Mouse (Mus musculus): ENCODE measurements around the gene Nsun5. TPM values are rescaled to one million over a fixed set of nuclear protein-coding genes. Genes with fewer than 3 reads are reported as not detected.
A peak's percentile ranks its signal among the peaks of the same experiment; 100 is the strongest.

Nsun5 gene
- polyA plus RNA-seq, 1 experiment from 2014 or later: 24.9 TPM

DNA sequence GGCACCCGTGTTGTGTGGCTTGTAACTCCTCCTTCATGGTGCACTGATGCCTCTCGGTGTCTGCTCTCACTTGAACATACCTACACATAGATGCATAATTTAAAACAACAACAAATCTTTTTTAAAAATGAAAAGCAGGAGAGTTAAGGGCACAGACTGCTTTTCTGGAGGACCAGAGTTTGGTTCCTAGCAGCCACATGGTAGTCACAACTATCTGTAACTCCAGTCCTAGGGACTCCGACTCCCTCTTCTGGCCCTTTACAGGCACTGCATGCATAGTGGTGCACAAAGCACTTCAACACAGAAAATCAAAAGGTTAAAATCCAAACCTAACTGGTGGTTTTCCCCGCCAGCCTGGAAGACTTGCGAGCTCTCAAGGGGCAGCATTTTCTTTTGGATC is 3.8 kb downstream of the Nsun5 start:
- Histone ChIP-seq H3K27me3 (no peaks in the 10 kb centered on the region), H3K36me3 (peaks cover 72% of the 10 kb centered on the region), H3K27ac (no peak overlapping the region), H3K4me3 (replicated peaks) (no peak overlapping the region), H3K9me3 (replicated peaks) (no peaks in the 10 kb centered on the region), H3K4me2 (no peak overlapping the region), H3K9ac (no peak overlapping the region), H3K4me1 (replicated peaks) (peaks cover 21% of the 10 kb centered on the region)
- DNase-seq: no peak
- ATAC-seq (ENCODE audit: low read depth): no peak
- WGBS (ENCODE audit: insufficient replicate concordance): 85% methylated on average over 5 of the region's 5 CpGs

DNA sequence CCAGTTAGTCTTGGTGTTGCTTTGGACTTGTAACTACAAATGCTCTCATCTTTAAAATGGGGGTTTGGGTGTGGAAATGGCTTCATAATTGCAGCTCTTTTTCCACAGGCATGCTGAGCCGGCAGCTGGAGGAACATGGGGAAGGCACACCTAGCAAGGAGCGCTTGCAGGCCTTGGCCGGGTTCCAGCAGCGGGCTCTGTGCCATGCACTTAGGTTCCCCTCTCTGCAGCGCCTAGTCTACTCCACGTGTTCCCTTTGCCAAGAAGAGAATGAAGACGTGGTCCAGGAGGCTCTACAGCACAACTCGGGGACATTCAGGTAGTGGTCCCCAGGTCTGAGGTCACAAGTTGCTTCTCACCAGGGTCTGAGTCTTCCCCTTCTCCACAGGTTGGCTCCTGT is 5.4 kb downstream of the Nsun5 start:
- H3K27me3 ChIP-seq: no peaks in the 10 kb centered on the region
- no peak overlapping the region for H3K4me2 ChIP-seq
- DNase-seq: no peak
- peaks cover 12% of the 10 kb centered on the region for H3K4me1 ChIP-seq (replicated peaks)
- no peak overlapping the region for H3K4me3 ChIP-seq (replicated peaks)
- H3K27ac ChIP-seq: no peak overlapping the region
- WGBS (ENCODE audit: insufficient replicate concordance): 83% methylated on average over 8 of the region's 8 CpGs
- H3K9ac ChIP-seq: no peak overlapping the region
- peaks cover 88% of the 10 kb centered on the region for H3K36me3 ChIP-seq
- ATAC-seq (ENCODE audit: low read depth): no peak
- H3K9me3 ChIP-seq (replicated peaks): no peaks in the 10 kb centered on the region

DNA sequence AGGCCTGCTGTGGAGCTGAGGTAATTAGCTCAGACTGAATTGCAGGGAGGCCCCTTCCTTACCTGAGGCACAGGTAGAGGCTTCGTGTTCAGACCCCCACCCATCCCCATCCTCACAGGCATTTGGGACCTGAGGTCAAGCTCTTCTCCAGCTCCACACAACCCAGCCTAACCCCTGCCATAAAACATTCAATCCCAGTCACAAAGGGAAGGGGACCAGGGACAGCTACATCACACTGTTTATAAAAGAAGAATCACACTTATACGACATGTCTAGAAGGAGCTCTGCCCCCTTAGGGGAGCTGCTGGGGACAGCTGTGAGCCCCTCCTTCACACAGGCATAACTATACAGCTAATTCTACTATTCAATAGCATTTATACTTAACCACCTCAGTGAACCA is 6.6 kb downstream of the Nsun5 start:
- Histone ChIP-seq H3K27ac (no peak overlapping the region), H3K4me2 (no peak overlapping the region), H3K4me1 (replicated peaks) (peaks cover under 1% of the 10 kb centered on the region; the same call in 1 of the 2 replicates), H3K4me3 (replicated peaks) (no peak overlapping the region), H3K27me3 (no peaks in the 10 kb centered on the region), H3K9me3 (replicated peaks) (no peaks in the 10 kb centered on the region), H3K9ac (no peak overlapping the region), H3K36me3 (peaks cover 97% of the 10 kb centered on the region)
- ATAC-seq (ENCODE audit: low read depth) (no peak), DNase-seq (no peak)
- 61% methylated on average over 2 of the region's 2 CpGs for whole genome bisulfite sequencing (ENCODE audit: insufficient replicate concordance)

DNA sequence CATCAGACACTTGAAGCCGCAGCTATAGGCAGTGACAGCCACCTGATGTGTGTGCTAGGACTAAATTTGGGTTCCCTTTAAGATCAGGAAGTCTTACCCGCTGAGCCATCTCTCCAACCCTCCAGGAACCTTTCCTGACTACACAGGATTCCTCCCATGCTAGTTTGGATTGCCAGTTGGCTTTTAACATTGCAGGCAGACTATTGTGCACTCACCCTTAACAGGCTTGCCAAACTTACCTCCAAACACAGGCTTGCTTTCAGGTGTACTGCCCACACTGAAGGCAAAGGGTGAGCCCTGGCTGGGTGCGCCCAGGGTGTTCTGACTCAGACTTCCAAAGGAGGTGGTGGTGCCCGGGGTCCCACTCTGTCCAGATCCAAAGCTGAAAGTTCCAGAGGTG is 10.9 kb downstream of the Nsun5 start:
- Histone ChIP-seq H3K4me2 (no peak overlapping the region), H3K9ac (no peak overlapping the region), H3K27ac (no peak overlapping the region), H3K27me3 (no peaks in the 10 kb centered on the region), H3K9me3 (replicated peaks) (no peaks in the 10 kb centered on the region), H3K4me3 (replicated peaks) (no peak overlapping the region), H3K36me3 (peaks cover 99% of the 10 kb centered on the region), H3K4me1 (replicated peaks) (no peaks in the 10 kb centered on the region)
- WGBS (ENCODE audit: insufficient replicate concordance): 91% methylated on average over 4 of the region's 4 CpGs
- DNase-seq (no peak), ATAC-seq (ENCODE audit: low read depth) (no peak)

DNA sequence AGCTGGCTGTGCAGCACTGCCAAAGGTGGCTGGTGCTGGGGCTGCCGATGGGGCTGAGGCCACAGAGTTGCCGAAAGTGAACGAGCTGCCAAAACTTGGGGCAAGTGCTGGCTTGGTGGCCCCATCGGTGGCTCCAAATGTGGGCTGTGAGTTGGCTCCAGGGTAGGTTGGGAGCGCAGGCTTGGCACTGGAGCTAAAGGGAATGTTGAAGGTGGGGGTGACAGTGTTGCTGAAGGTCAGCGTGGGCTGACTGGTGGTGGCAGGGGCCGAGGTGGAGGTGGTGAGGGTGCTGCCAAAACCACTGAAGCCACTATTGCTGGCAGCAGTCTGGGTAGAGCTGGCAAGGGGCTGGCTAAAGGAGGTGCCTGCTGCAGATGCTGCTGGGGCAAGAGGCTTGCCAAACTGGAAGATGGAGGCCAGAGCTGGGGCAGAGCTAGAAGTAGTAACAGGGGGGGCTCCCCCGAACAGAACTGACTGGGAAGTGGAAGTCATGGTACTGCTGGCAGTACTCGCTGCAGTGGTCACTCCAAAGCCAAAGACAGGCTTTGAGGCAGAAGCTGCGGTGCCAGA is 11.7 kb downstream of the Nsun5 start:
- H3K36me3 ChIP-seq: peaks cover 95% of the 10 kb centered on the region
- H3K9ac ChIP-seq: no peak overlapping the region
- no peaks in the 10 kb centered on the region for H3K27me3 ChIP-seq
- ATAC-seq (ENCODE audit: low read depth) (no peak), DNase-seq (no peak)
- no peaks in the 10 kb centered on the region for H3K4me1 ChIP-seq (replicated peaks)
- no peak overlapping the region for H3K27ac ChIP-seq
- H3K9me3 ChIP-seq (replicated peaks): no peaks in the 10 kb centered on the region
- WGBS (ENCODE audit: insufficient replicate concordance): 90% methylated on average over 10 of the region's 10 CpGs
- H3K4me3 ChIP-seq (replicated peaks): no peak overlapping the region
- H3K4me2 ChIP-seq: no peak overlapping the region

DNA sequence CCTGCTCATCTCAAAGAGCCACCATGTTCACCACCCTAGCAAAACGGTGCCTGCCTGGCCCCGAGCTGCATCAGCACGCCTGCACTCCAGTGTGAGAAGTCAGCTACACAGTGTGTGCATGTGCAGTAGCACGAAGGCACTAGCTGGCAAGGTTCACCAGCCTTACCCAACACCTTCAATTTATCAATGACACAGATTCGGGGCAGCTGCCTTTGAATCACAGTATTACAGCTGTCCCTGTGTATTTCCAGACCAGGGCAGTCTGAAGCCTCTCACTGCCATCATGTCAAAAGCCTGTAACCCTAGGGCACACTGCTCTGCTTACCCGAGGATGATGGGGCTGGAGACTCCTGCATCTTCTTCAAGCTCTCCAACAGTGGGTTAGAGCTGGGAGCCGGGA is 13.0 kb downstream of the Nsun5 start:
- ATAC-seq (ENCODE audit: low read depth) (no peak), DNase-seq (no peak)
- no peaks in the 10 kb centered on the region for H3K27me3 ChIP-seq
- H3K9ac ChIP-seq: no peak overlapping the region
- H3K9me3 ChIP-seq (replicated peaks): no peaks in the 10 kb centered on the region
- WGBS (ENCODE audit: insufficient replicate concordance): 79% methylated on average over 7 of the region's 7 CpGs
- H3K27ac ChIP-seq: no peak overlapping the region
- H3K4me3 ChIP-seq (replicated peaks): no peak overlapping the region
- H3K36me3 ChIP-seq: peaks cover 95% of the 10 kb centered on the region
- no peaks in the 10 kb centered on the region for H3K4me1 ChIP-seq (replicated peaks)
- no peak overlapping the region for H3K4me2 ChIP-seq

DNA sequence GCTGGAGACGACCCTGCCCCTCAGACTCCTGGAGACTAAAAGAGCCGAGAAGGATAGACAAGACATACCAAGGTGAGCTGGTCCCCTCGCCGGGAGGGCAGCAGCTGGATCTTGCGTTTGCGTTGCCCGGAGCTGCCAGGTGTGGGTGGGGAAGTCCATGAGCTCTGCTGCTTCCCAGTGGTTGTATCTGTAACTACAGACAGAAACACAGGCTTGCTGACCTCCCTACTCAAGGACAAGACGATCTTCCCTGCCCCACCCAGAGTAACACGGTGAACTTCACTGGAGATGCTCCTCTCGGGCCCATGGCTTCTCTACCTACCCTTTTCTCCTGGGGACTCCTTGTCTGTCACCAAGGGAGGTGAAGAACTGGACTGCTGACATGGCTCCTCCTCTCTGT is 14.0 kb downstream of the Nsun5 start:
- DNase-seq: no peak
- no peaks in the 10 kb centered on the region for H3K9me3 ChIP-seq (replicated peaks)
- no peak for ATAC-seq (ENCODE audit: low read depth)
- H3K27ac ChIP-seq: no peak overlapping the region
- H3K4me1 ChIP-seq (replicated peaks): no peaks in the 10 kb centered on the region
- H3K36me3 ChIP-seq: peaks cover 95% of the 10 kb centered on the region
- no peak overlapping the region for H3K4me2 ChIP-seq
- 80% methylated on average over 10 of the region's 10 CpGs for WGBS (ENCODE audit: insufficient replicate concordance)
- no peaks in the 10 kb centered on the region for H3K27me3 ChIP-seq
- no peak overlapping the region for H3K9ac ChIP-seq
- no peak overlapping the region for H3K4me3 ChIP-seq (replicated peaks)

DNA sequence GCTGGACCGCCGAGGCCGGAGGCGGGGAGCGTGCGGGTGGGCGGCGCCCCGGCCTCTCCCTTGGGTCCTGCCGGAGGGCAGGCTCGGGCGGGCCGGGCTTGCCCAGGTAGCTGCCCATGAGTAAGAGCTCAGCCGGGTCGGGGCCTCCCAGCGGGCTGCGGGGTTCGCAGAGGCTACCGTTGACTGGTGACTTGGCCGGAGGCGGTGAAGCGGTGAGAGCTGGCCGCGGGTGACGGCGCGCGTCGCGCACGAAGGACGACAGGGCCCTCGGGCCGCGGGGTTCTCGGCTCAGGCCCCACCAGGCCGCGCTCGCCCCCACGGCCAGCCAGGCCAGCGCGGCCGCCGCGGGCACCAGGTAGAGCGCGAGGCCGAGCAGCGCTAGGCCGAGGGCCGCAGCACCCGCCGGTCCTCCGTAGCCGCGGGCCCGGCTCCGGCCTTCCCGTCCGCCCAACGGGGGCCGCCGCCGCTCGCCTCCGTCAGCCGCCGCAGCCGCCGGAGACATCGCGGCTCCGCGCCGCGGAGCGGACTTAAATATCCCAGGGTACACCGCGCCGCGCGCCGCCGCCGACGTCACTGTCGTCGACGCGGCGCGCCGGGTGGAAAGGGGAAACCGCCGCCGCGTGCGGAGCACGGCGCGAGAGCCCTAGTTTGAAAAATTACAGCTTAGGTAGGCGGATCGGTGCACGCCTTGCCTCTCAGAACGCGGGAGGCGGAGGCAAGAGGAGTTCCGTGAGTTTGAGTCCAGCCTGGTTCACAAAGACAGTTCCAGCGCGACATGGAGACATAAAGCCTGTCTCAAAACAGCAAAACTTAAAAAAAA is 24.5 kb downstream of the Nsun5 start, which contains the start of gene Pom121:
Pom121 (minus strand) TSS at position 543 of the 820 bp plus-strand sequence.
- under 1% methylated on average over 101 of the region's 110 CpGs for WGBS (ENCODE audit: insufficient replicate concordance)
- Histone ChIP-seq H3K4me2 (peak within 1 kb of the TSS; percentile 88), H3K4me3 (replicated peaks) (peak within 1 kb of the TSS; percentile 92), H3K4me1 (replicated peaks) (peaks cover 33% of the 10 kb centered on the region), H3K36me3 (peaks cover 31% of the 10 kb centered on the region), H3K9ac (peak within 1 kb of the TSS; percentile 97), H3K27ac (peak within 1 kb of the TSS; percentile 90), H3K27me3 (no peaks in the 10 kb centered on the region), H3K9me3 (replicated peaks) (no peaks in the 10 kb centered on the region)
- peak; percentile 88 for ATAC-seq (ENCODE audit: low read depth)
- peak; percentile 70 for DNase-seq

DNA sequence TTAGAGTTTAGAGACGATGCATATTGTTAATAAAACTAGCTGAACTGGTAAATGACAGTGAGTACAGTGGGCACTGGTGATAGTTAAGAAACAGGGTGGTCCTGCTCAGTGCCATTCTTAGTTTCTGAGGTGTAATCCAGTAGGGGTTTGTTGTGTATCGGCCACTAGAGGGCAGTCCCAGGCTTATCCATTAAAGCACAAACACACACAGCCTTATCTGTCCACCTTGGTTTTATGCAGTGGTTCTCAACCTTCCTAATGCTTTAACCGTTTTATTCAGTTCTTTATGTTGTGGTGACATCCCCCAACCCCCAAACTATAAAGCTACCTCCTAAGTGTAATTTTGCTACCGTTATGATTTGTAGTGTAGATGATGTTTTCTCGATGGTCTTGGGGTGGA is 26.1 kb downstream of the Nsun5 start:
- WGBS (ENCODE audit: insufficient replicate concordance): 33% methylated on average over 5 of the region's 5 CpGs
- H3K4me1 ChIP-seq (replicated peaks): peaks cover 33% of the 10 kb centered on the region
- no peak overlapping the region for H3K27ac ChIP-seq
- no peak overlapping the region for H3K4me2 ChIP-seq
- peak; percentile 39 for DNase-seq
- no peak for ATAC-seq (ENCODE audit: low read depth)
- no peaks in the 10 kb centered on the region for H3K9me3 ChIP-seq (replicated peaks)
- H3K27me3 ChIP-seq: no peaks in the 10 kb centered on the region
- peaks cover 15% of the 10 kb centered on the region for H3K36me3 ChIP-seq
- H3K9ac ChIP-seq: no peak overlapping the region
- H3K4me3 ChIP-seq (replicated peaks): no peak overlapping the region

DNA sequence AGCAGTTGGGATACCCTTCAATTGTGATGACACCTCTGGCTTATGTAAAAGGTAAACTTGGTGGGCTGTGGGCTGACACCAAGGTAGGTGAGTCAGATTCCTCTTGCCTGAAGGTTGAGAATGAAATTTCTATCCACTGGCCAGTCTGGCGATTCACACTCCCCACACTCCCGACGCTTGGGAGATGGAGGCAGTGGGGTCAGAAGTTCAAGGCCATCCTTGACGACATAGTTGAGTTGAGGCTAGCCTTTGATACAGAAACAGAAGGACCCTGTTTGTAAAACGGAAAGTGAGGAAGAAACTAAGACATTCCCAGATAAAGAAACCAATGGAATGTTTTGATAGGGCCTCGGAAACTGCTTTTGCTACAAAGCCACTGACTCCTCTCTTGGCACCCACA is 29.6 kb downstream of the Nsun5 start:
- H3K9ac ChIP-seq: no peak overlapping the region
- DNase-seq: no peak
- no peak overlapping the region for H3K4me3 ChIP-seq (replicated peaks)
- no peak overlapping the region for H3K27ac ChIP-seq
- H3K4me1 ChIP-seq (replicated peaks): peaks cover 16% of the 10 kb centered on the region
- no peaks in the 10 kb centered on the region for H3K9me3 ChIP-seq (replicated peaks)
- no peak overlapping the region for H3K4me2 ChIP-seq
- 51% methylated on average over 6 of the region's 6 CpGs for WGBS (ENCODE audit: insufficient replicate concordance)
- ATAC-seq (ENCODE audit: low read depth): no peak
- H3K27me3 ChIP-seq: no peaks in the 10 kb centered on the region
- H3K36me3 ChIP-seq: no peaks in the 10 kb centered on the region

DNA sequence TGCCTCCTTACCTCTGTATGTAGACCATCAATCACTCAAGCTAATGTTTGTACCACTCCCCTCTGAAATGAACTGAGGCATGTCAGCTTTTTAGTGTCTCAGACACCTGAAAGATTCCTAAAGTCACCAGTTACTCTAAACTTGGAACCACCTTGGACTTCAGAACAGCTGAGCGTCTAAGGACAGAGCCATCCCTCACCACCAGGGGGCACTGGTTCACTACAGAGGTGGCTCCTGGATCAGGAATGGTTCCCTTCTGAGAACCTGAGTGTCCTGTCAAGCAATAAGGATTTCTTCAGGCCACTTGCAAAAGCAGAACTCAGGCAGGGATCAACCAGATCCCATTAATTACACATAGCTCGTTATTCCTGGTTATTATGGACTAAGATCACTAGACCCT is 30.5 kb downstream of the Nsun5 start:
- WGBS (ENCODE audit: insufficient replicate concordance): 3% methylated on average over 2 of the region's 2 CpGs
- Histone ChIP-seq H3K27ac (no peak overlapping the region), H3K9ac (no peak overlapping the region), H3K4me2 (no peak overlapping the region), H3K4me3 (replicated peaks) (no peak overlapping the region), H3K27me3 (no peaks in the 10 kb centered on the region), H3K4me1 (replicated peaks) (peaks cover 9% of the 10 kb centered on the region), H3K36me3 (no peaks in the 10 kb centered on the region), H3K9me3 (replicated peaks) (no peaks in the 10 kb centered on the region)
- ATAC-seq (ENCODE audit: low read depth): 0 out of 2 replicates have a peak, but pooled peaks have one; percentile 37
- DNase-seq: peak; percentile 61

DNA sequence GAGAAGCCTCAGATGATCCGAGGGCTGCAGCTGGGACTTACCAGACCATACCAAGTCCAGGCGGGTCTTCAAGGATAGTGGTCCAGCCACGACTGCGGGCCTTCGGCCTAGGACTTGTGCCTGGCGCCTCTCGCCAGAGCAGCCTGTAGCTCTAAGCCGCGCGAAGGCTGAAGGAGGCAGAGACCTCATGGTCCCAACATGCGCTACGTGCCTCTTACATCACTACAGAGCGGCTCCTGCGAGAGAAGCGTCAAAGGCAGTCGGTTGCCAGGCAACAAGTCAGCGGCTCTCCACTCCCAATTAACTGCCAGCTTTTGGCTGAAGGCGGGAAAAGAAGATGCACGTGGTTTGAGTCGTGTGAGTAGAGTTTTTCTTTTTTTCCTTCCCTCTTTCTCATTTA is 34.9 kb downstream of the Nsun5 start:
- Histone ChIP-seq H3K4me3 (replicated peaks) (no peak overlapping the region), H3K27ac (no peak overlapping the region), H3K36me3 (no peaks in the 10 kb centered on the region), H3K4me2 (no peak overlapping the region), H3K9ac (no peak overlapping the region), H3K27me3 (no peaks in the 10 kb centered on the region), H3K9me3 (replicated peaks) (no peaks in the 10 kb centered on the region), H3K4me1 (replicated peaks) (no peaks in the 10 kb centered on the region)
- no peak for DNase-seq
- no peak for ATAC-seq (ENCODE audit: low read depth)
- WGBS (ENCODE audit: insufficient replicate concordance): 40% methylated on average over 20 of the region's 20 CpGs
